Mouse (Mus musculus) left cerebral cortex, adult 9 months (tissue): ENCODE results near the gene Sptbn2.

Experiments used
- DNase-seq, 2 experiments: peaks; one replicate each; pipeline ENCODE4 v3.0.0; 2022; ENCODE audit warnings: low spot score in 2 of 2

Sptbn2 gene

DNA sequence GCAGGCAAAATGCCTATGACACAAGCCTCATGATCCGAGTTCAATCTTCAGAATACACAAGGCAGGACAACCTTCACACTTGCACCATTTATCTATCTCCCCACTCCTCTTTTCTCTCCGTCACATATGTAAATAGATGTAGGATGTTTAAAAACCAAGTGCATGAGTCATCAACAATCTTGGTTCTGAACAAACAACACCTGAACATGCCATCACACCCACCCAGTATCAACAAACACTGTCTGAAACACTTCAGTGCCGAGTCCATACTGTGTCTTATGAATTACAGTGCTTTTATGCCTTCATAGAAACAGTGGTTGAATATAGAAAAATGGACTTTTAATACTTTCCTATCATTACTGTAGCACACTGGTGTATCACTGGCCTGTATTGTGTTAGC lies 61.8 kb downstream of the Sptbn2 start:
- DNase-seq, result no peak

DNA sequence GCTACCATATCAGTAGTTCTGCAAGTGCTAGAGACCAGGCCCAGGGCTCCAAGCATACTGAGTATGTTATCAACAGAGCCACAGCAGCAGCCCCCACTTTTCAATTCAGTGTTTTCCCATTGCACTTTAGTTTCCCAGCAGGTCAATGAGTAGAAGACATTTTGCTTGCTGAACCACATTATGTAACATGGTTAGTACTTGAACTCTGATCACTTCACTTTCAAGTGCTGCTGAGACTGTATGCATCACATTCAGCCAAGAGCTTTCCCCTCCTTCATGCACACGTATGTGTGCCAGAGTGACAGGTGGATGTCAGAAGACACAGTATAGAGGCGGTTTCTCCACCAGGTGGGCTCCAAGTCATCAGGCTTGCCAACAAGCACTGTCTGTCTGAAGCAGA lies 71.9 kb downstream of the Sptbn2 start:
- DNase-seq, result no peak

DNA sequence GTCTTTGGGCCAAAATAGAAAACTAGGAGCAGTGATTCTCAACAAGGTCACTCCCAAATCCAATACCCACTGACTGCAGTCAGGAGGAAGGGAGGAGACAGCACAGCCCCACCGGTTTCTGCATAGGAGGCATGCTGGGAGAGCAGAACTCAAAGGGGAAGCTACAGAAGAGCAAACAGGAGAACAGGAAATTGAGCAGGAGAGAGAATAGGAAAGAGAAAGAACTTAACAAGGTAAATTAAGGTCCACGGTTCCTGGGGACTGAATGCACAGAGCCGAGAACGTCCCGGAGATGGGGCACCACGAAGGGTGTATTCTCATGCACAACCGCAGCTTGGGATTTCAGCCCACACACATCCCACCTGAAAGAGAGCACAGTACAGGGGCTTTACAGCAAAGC lies 74.2 kb downstream of the Sptbn2 start:
- no peak for DNase-seq

DNA sequence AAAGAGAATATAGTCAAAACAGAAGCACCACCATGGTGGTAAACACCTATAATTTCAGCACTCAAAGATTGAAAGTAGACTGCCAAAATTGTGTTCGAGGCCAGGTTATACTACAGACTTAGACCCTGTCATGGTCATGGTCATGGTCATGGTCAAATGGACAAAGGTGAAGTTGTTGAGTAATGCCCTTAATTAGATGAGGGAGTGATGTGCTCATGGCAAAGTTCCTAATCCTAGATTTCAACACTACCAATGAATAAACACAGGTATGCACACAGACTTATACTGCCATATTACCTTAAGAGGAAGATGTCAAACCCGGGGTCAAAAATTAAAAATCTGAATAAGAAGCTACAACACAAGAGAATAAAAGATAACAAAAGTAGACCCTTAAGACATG lies 75.3 kb downstream of the Sptbn2 start:
- DNase-seq, result no peak

DNA sequence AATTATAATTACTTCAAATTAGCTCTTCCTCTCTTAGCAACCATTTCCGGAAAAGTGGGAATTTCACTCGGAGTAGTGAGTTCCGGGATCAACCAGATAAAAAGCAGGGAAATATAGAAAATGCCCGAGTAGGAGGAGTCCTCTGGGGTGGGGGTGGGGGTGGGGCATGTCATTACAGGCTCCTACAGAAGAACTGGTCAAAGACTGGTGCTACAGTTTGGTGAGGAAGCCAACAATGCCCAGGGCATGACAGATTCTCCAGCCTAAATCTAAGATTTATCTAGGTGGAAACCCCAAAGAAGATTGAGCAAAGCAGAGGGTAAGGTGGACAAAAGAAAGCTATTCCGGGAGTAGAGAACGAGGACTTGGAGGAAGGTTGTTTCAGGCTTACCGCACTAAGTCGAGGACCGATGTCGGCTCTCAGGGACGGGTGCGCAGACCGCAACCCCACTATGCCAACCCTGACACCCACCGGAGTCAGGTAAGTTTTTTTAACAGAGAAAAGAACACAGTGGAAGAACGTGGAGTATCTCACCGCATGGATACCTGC lies 82.4 kb downstream of the Sptbn2 start:
- no peak for DNase-seq

DNA sequence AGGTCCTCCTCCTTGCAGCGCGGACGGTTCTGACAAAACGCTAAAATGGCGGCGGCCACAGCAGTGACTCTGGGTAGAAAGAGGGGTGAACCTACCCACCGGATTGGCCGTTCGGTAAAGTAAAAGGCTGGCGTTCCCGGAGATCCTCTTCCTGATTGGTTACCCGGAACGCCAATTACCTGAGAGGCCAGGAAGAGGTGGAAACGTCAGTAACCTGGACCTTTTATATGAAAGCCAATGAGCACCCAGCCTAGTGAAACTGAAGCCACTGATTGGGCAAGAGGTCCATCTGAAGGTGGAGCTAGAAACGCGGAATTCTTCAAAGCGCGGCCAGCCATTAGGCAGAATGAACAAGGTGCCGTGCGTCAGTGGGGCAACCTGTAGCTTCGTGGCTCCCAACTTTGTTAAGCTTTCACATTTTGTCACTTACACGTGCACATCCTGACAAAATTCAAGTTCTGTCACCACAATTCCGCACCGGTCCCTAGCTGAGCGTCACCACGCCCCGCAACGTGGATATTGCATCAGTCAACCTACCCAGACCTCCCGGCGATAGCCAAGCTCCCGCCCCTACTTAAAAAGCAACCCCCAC lies 83.0 kb downstream of the Sptbn2 start, which contains the start of gene Rbm4:
TSS of gene Rbm4 (minus strand) at position 71 of the 592 bp plus-strand sequence.
- DNase-seq, result peak; percentile 98 to 100

DNA sequence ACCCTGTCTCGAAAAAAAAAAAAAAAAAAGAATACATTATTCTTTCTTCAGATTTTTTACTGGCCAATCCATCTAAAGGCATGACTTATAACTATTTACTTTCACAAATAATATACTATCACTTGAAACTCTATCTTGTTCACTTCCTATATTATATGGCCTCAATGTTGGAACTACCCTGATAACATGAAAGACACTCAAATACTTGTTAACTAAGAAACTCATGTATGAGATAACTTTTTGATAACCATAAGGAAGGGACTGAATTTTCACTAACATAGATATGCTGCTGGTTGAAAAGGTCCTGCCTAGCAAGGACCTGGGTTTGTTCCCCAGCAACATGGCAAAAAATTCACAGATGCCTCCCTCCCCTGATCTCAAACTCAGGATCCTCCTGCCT lies 85.0 kb downstream of the Sptbn2 start:
- DNase-seq, result no peak

DNA sequence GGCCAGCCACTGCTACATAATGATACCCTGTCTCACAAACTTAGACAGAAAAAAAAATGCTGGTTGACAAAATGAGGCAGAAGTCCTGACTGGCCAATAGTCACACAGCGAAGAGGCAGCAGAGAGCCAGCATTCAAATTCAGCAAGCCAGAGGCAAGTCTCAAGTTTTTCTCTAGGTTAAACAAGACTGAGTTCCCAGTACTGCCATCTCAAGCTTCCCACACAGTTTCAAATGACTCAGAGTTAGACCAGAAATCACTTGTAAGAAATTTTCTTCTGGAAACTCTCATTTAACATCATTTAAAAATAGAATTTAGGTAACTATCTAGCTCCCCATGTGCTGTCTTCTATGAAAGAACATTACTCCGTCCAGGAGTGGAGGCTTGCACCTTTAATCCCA lies 86.9 kb downstream of the Sptbn2 start:
- no peak for DNase-seq

DNA sequence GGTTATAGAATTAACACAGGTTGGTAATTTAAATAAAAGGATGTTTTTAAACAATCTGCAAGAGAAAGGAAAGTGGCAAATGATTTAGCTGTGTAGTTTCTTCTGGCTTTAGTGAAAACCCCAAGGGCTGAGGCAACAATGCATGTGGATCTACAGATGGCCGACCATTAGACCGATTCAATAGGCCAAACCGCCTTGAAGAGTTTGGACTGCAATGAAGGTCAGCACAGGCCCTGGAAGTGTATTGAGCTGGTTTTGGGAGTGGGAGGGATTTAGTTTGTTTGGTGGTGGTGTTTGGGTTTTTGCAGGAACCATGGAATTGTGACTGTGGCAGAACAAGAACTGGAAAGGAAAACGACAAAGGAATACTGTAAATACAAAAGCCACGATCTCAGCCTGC lies 88.1 kb downstream of the Sptbn2 start:
- no peak for DNase-seq
